Mouse (Mus musculus) left cerebral cortex, postnatal 10 days (tissue): ENCODE measurements around the gene Gal3st2b. TPM values are rescaled to one million over a fixed set of nuclear protein-coding genes. Genes with fewer than 3 reads are reported as not detected.
"Not testable (repeated sequence)": the region's sequence is repeated elsewhere in the genome, so short reads cannot be mapped to it uniquely, and the experiment has no call there.

Source experiments
- DNase-seq, 2 experiments: peaks; one replicate each; pipeline ENCODE4 v3.0.0; 2021 to 2022; ENCODE audit warnings: low spot score in 2 of 2, mixed read lengths in 1 of 2; ENCODE audit errors: extremely low spot score in 1 of 2
- intact Hi-C: fragments of 180-260 bp; cut with DNase I; formaldehyde crosslinking; loops from one replicate; pipeline ENCODE4 v1.15.1; 2025
- total RNA-seq, 2 experiments: library from RNA; stranded (reverse); gene quantifications; 2 replicates each; pipeline ENCODE4 v1.2.3; 2021

The Gal3st2b gene
- total RNA-seq, 2 experiments from 2014 or later, result 0.21 to 0.47 TPM

DNA sequence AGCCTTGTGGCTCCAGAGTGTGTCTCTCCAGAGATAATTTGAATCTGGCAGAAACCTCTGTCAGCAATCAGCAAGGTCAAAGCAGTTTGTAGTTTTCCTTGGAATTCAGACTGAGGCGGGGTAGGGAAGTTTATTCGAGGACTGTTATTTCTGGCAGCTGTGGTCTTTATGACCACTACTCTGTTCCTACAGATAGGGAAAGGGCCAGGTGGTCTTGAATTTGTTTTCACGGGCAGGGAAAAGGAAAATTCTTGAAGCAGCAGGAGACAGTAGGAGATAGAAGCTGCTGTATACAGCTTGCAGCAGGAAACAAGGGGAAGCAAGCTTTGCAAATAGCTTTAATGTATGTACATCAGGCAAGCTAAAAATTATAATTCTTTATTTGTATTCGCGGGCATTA lies 52.3 kb downstream of the Gal3st2b start:
- intact Hi-C loops, DNase-seq: not testable (repeated sequence)

DNA sequence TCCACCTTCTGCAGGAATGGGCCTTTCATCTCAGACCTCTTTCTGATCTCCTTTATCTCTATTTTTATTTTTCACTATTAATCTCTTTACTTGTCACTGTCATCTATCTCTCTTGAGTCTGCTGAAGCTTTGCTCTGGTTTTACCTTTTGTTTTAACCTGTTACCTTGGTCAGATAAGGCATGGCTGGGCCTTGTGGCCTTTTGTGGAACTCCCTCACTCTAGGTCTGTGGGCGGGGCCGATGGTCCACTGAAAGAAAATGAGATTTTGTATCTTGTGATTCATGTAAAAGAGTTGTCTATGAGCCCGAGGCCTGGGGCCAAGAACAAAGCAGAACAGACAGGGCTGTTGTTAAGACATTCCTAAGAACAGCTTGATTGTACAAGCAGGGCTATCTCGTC lies 52.7 kb downstream of the Gal3st2b start:
- DNase-seq, intact Hi-C loops: not testable (repeated sequence)

DNA sequence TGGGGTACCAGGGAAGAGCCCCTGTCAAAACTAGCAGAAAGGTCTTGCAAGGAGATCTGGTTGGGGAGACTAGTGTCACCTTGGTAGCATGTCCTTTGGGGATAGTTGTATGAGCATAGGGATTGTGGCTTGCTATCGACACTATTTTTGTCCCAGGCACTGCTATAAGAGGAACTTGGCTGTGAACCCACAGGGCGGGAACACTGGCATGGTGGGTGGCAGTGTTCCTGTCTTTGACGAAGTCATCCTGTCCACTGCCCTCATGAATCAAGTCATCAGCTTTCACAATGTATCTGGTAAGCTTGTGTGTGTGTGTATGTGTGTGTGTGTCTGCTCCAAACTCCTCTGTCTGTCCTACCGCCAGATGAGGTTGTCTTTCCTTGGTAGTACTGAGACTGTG lies 57.7 kb downstream of the Gal3st2b start:
- intact Hi-C loops, DNase-seq: not testable (repeated sequence)

DNA sequence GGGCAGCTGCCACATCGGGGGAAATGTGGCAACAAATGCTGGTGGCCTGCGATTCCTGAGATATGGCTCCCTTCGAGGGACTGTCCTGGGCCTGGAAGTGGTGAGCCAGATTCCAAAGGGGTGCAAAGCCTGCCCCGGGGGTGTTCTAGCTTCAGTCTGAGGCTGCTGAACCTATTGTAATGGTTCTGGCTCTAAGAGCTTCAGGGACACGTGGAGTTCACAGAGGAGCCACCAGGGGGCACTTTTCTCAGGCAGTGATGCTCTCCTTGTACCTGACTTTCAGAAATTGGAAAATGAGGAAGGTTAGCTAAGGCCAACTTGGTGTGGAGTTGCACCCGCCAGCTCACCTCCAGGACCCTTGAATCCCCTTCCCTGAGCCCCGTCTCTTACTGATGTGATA lies 60.2 kb downstream of the Gal3st2b start:
- intact Hi-C loops, DNase-seq: not testable (repeated sequence)

DNA sequence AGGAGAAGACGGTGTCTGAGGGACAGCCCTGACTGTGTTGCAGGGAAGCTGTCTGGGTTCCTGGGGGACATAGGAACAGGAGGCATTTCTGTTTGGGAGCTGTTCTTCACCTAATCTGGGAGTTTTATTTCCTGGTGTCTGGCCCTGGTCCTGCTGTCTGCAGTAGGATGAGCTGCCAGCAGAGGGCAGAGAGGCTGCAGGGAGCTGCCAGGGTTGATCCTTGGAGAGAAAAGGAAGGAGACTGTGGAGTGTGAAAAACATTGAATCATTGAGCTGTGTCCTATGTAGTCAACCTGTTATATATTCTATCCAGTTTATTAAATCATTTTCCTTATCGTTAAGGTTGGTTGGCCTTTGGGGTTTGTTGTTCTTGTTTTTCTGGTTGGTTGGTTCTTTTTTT lies 62.8 kb downstream of the Gal3st2b start:
- intact Hi-C loops, result loop anchor here (10.0 kb wide), 1 partner anchor 94 kb away; no protein-coding TSS in a partner anchor
- not testable (repeated sequence) for DNase-seq

DNA sequence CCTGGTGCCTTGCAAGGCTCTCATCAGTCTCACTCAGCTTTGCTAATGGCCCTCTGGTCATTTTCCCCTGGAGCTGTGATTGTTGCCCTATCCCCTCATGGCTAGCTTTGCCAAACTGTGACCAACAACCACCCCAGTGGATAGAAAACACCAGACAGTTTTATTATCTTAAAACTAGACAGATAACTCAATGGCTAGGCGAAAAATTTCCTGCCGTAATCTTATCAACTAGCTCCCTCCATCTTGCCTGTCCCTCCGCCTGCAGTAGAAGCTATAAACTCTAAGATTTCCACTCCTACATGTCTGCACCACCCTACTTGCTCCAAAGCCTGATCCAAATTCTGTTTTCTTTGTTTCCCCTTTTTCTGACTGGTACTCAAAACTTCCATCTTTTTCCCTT lies 68.1 kb downstream of the Gal3st2b start:
- intact Hi-C loops, result loop anchor here (10.0 kb wide), 1 partner anchor 89 kb away; no protein-coding TSS in a partner anchor
- DNase-seq, result no peak

DNA sequence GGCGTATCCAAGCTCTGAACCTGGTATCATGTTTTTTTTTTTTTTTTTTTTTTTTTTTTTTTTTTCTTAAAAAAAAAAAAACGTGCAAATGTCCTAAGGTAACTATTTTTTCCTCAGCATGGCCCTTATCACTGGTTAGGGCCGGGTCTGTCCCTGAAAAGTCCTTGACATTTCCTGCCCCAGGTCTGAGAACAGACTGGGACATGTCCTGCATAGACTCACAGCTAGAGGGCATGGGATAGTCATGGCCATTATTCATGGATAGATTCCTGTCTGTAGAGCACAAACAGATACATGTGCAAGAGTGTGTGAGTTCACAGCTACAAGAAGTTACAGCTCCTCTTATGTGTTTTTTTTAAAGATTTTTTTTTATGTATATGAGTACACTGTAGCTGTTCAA lies 70.7 kb downstream of the Gal3st2b start:
- intact Hi-C loops, result loop anchor here (10.0 kb wide), 1 partner anchor 86 kb away; no protein-coding TSS in a partner anchor
- DNase-seq, result no peak

DNA sequence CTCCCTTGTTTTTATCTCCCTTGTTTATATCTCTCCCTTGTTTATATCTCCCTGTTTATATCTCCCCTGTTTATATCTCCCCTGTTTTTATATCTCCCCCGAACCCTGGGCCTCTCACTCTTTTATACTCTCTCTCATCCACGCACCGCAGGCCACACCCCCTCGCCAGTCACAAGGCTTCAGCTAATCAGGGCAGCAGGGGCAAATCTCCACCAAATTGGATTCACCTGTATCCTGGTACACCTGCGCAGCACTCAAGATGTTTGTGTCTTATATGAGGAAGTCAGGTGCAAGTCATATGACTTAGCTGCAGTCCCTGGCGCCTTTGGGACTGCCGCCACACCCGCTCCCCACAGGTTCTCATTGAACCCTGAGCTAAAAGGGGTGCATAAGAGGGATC lies 72.1 kb downstream of the Gal3st2b start, which contains the start of gene Gal3st2c:
Gene Gal3st2c, plus strand, starts transcription at position 301 of the 400 bp plus-strand sequence.
- DNase-seq, result not testable (repeated sequence)

DNA sequence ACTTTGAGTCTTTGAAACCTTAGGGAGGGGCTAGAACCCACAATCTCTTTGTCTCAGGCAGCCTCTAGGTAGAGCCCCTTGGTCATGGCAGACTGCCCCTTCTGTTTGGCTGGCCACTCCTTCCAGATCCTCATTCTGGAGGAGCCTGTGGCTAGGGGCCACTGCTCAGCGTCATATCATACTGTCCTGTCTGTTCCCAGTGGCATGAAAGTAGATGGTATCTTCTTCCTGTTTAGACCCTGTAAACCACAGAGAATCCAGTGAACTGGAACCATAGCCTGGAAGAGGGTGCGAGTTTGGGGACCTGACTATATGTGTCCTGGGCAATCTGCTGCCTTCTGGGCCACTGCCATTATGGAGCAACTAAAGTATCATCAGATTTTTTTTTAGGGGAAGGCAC lies 73.0 kb downstream of the Gal3st2b start:
- intact Hi-C loops, DNase-seq: not testable (repeated sequence)

More for the DNA sequence above, 72.1 kb downstream of the Gal3st2b start, which contains the start of gene Gal3st2c:
- intact Hi-C loops, result not testable (repeated sequence)

DNA sequence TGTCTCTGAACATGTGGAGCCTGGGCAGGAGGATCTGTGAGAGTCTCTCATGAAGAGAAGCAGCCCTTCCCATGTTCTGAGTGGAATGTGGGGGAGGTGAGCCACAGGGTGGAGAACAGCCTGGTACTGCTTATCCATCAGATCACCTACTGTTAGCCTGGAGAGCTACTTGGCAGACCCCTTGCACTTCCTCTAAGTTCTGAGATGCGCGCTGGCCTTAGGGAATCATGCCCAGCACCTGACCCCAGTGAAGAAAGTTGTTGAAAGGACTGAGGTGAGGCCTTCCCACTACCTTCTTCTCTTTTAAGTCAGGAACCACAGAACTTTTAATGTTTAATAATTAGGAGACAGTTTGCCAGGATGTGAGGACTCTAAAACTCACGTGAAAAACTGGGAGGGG lies 73.4 kb downstream of the Gal3st2b start:
- intact Hi-C loops, DNase-seq: not testable (repeated sequence)

Other genes starting within 250 kb of the Gal3st2b start
- gene Bok, start 232.7 kb upstream of the Gal3st2b start, total RNA-seq, result 10 to 100 TPM; 25.0 to 26.6 TPM
- 10 to 100 TPM; 70.2 to 87.6 TPM for gene Atg4b, start 166.8 kb upstream of the Gal3st2b start, total RNA-seq
- 10 to 100 TPM; 31.2 to 32.7 TPM for gene Thap4, start 163.4 kb upstream of the Gal3st2b start, total RNA-seq
- 10 to 100 TPM; 72.0 to 73.1 TPM for gene Dtymk, start 116.4 kb upstream of the Gal3st2b start, total RNA-seq
- 1 to 10 TPM; 10.0 TPM for gene Ing5, start 114.3 kb upstream of the Gal3st2b start, total RNA-seq
- gene D2hgdh, start 93.4 kb upstream of the Gal3st2b start, total RNA-seq, result 10 to 100 TPM; 11.0 to 14.1 TPM
- gene Gal3st2, start 57.0 kb upstream of the Gal3st2b start, total RNA-seq, result not detected
- under 1 TPM; 0.06 to 0.08 TPM for gene Gal3st2c, start 72.2 kb downstream of the Gal3st2b start, total RNA-seq
- 10 to 100 TPM in 1 of 2 experiments, 1 to 10 TPM in 1; 6.8 to 10.5 TPM for gene Neu4, start 102.1 kb downstream of the Gal3st2b start, total RNA-seq
- under 1 TPM; 0.28 to 0.30 TPM for gene Pdcd1, start 134.2 kb downstream of the Gal3st2b start, total RNA-seq